ENCODE assay signal across 27 mouse cellular contexts in the genomic region with DNA sequence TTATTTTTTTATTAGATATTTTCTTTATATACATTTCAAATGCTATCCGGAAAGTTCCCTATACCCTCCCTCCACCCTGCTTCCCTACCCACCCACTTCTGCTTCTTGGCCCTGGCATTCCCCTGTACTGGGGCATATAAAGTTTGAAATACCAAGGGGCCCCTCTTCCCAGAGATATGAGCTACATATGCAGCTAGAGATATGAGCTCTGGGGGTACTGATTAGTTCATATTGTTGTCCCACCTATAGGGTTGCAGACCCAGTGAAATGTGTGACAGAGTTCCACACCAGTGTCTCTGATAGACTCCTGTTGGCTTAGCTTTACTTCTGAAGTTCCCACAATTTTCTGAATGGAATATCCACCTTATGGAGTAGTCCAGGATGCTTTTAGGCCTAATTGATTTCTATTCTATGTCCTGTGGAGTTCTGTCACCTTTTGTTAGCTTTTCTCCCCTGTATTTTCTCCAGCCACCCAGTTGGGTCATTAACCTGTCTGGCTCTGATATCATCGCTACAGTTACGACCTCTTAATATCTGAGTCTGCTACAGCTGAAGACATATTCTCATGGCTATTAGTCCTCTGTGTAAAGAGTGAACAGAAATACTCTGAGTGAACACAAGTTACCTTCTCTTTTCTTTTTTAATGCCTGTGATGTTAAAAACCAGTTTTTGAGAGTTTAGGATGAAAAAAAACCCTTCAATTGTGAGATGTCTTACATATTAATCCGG. TPM values are rescaled to one million over a fixed set of nuclear protein-coding genes. Genes with fewer than 3 reads are reported as not detected.
DNase-seq lines count a peak whose midpoint lies in the region; ATAC-seq and TF ChIP-seq lines count a peak whose summit lies in the region.
"Had no signal": no experiment of that assay in that cellular context is flagged by ENCODE, and none has a peak within 500 bp of the region (broad histone marks: within the 10 kb centered on the region; RNA-seq: fewer than 3 reads in every experiment).

No protein-coding gene starts in this region.

- no peak overlapping the region for H3K9ac ChIP-seq in liver, embryonic 13.5 days
- H3K9ac ChIP-seq in liver, embryonic 16.5 days (ENCODE audit: low read depth, low read length) = no peak overlapping the region
- H3K9ac ChIP-seq: embryonic facial prominence, embryonic 12.5 days; embryonic facial prominence, embryonic 15.5 days; forebrain, postnatal 0 days; hindbrain, embryonic 13.5 days had no signal

- H3K27ac ChIP-seq in liver, embryonic 13.5 days = peak overlapping the region; percentile 53
- H3K27ac ChIP-seq in liver, embryonic 16.5 days (ENCODE audit: low read length) = 0 out of 2 replicates have a peak overlapping the region, but pooled peaks have one; percentile 43
- H3K27ac ChIP-seq in left cerebral cortex, adult 2 months = no peak overlapping the region
- H3K27ac ChIP-seq in hindbrain, embryonic 10.5 days = no peak overlapping the region
- H3K27ac ChIP-seq: embryonic facial prominence, embryonic 12.5 days; embryonic facial prominence, embryonic 15.5 days; gastrocnemius, adult 2 months; hindbrain, embryonic 13.5 days had no signal

- WGBS in liver, embryonic 13.5 days (ENCODE audit: insufficient replicate concordance) = 47% methylated on average over 4 of the region's 4 CpGs
- WGBS in liver, embryonic 16.5 days (ENCODE audit: insufficient replicate concordance) = 42% methylated on average over 4 of the region's 4 CpGs
- 88% methylated on average over 4 of the region's 4 CpGs for WGBS in hindbrain, embryonic 10.5 days

- no peak for TF ChIP-seq CTCF in left cerebral cortex, adult 2 months (IDR thresholded peaks at IDR 0.05)

- H3K4me3 ChIP-seq in liver, embryonic 13.5 days (replicated peaks) = no peak overlapping the region
- H3K4me3 ChIP-seq in liver, embryonic 16.5 days (ENCODE audit: low read depth, low read length) = no peak overlapping the region
- no peak overlapping the region for H3K4me3 ChIP-seq in left cerebral cortex, adult 2 months
- no peak overlapping the region for H3K4me3 ChIP-seq in hindbrain, embryonic 10.5 days
- H3K4me3 ChIP-seq: embryonic facial prominence, embryonic 12.5 days; embryonic facial prominence, embryonic 15.5 days; gastrocnemius, adult 2 months; hindbrain, embryonic 13.5 days had no signal

- DNase-seq in c-Kit-positive CD71-positive TER-119-positive erythroid progenitor cells, embryonic 14.5 days (ENCODE audit: low spot score) = peak; percentile 40
- DNase-seq in liver, embryonic 13.5 days = peak; percentile 53
- DNase-seq in left cerebral cortex, adult 2 months (ENCODE audit: extremely low spot score in 1 of 2, low spot score in 2 of 2) = no peak
- DNase-seq in hindbrain, embryonic 10.5 days (ENCODE audit: low spot score) = no peak
- DNase-seq: adrenal gland, adult 8-10 months; adrenal gland, postnatal 25 days; cerebellum, adult 11 months; cerebellum, adult 2 months; cerebellum, adult 9-11 months; cerebellum, postnatal 25 days; forebrain, postnatal 0 days; gastrocnemius, adult 2 months; gastrocnemius, postnatal 14 days; heart, adult 11 months had no signal

- no peaks in the 10 kb centered on the region for H3K27me3 ChIP-seq in liver, embryonic 13.5 days
- no peaks in the 10 kb centered on the region for H3K27me3 ChIP-seq in liver, embryonic 16.5 days (ENCODE audit: control insufficient read depth, insufficient read depth, low read depth, low read length)
- no peaks in the 10 kb centered on the region for H3K27me3 ChIP-seq in hindbrain, embryonic 10.5 days (ENCODE audit: insufficient read depth, poor library complexity, severe bottlenecking)
- H3K27me3 ChIP-seq: embryonic facial prominence, embryonic 12.5 days; embryonic facial prominence, embryonic 15.5 days; hindbrain, embryonic 13.5 days had no signal

- intact Hi-C loops in left cerebral cortex, adult 2 months (cut with DNase I) = no loop called here

- H3K4me1 ChIP-seq in liver, embryonic 13.5 days (replicated peaks) = peaks cover 32% of the 10 kb centered on the region
- no peaks in the 10 kb centered on the region for H3K4me1 ChIP-seq in liver, embryonic 16.5 days (ENCODE audit: control insufficient read depth, low read depth, low read length)
- H3K4me1 ChIP-seq in hindbrain, embryonic 10.5 days (replicated peaks) = no peaks in the 10 kb centered on the region
- H3K4me1 ChIP-seq: embryonic facial prominence, embryonic 12.5 days; embryonic facial prominence, embryonic 15.5 days; hindbrain, embryonic 13.5 days had no signal

- H3K9me3 ChIP-seq in liver, embryonic 13.5 days (replicated peaks) = no peaks in the 10 kb centered on the region
- H3K9me3 ChIP-seq in liver, embryonic 16.5 days (replicated peaks; ENCODE audit: control insufficient read depth, low read length) = no peaks in the 10 kb centered on the region
- no peaks in the 10 kb centered on the region for H3K9me3 ChIP-seq in hindbrain, embryonic 10.5 days
- H3K9me3 ChIP-seq: embryonic facial prominence, embryonic 12.5 days; embryonic facial prominence, embryonic 15.5 days; hindbrain, embryonic 13.5 days had no signal

- peak overlapping the region; percentile 34 for H3K4me2 ChIP-seq in liver, embryonic 13.5 days
- H3K4me2 ChIP-seq in liver, embryonic 16.5 days (ENCODE audit: low read depth, low read length) = 0 out of 2 replicates have a peak overlapping the region, but pooled peaks have one; percentile 4
- H3K4me2 ChIP-seq: embryonic facial prominence, embryonic 12.5 days; embryonic facial prominence, embryonic 15.5 days; heart, embryonic 11.5 days; hindbrain, embryonic 13.5 days had no signal

- H3K36me3 ChIP-seq in liver, embryonic 13.5 days = no peaks in the 10 kb centered on the region
- H3K36me3 ChIP-seq in liver, embryonic 16.5 days (ENCODE audit: control insufficient read depth, insufficient read depth) = no peaks in the 10 kb centered on the region
- no peaks in the 10 kb centered on the region for H3K36me3 ChIP-seq in hindbrain, embryonic 10.5 days
- H3K36me3 ChIP-seq: embryonic facial prominence, embryonic 12.5 days; embryonic facial prominence, embryonic 15.5 days; hindbrain, embryonic 13.5 days had no signal

- peak; percentile 95 for ATAC-seq in liver, embryonic 13.5 days (ENCODE audit: low read depth)
- peak; percentile 87 for ATAC-seq in liver, embryonic 16.5 days (ENCODE audit: low read depth)
- ATAC-seq in activated CD4-positive, CD25-positive, alpha-beta regulatory T cell, adult 4 months = no peak
- ATAC-seq: CD4-positive, CD25-positive, alpha-beta regulatory T cell, adult 4 months; forebrain, embryonic 14.5 days; forebrain, postnatal 0 days; hindbrain, embryonic 16.5 days had no signal

RNA-seq across cellular contexts. Expression of gene Rxfp1, which starts 16.8 kb away (rescaled TPM):
- polyA plus RNA-seq in liver, embryonic 13.5 days (2015; fragmentation: Nextera tagmentation; extraction: Ambion mirVana) = not detected in 2 replicates
- not detected in 2 replicates for polyA plus RNA-seq in liver, embryonic 16.5 days (2015; fragmentation: Nextera tagmentation; extraction: Ambion mirVana)
- total RNA-seq in left cerebral cortex, adult 2 months (2021) = 10 to 100 TPM; 14.4 to 14.5 TPM
- not detected in 2 replicates for polyA plus RNA-seq in hindbrain, embryonic 10.5 days (2016; fragmentation: Nextera tagmentation; extraction: Ambion mirVana)
- not detected for polyA plus RNA-seq in activated CD4-positive, CD25-positive, alpha-beta regulatory T cell, adult 4 months (2017; shearing (Covaris generic))
- total RNA-seq: common myeloid progenitor, adult 5-6 weeks; gastrocnemius, adult 2 months; gastrocnemius, postnatal 14 days; hematopoietic stem cell, adult 5-6 weeks; MEL had no signal
- polyA plus RNA-seq: C2C12; CD4-positive, CD25-positive, alpha-beta regulatory T cell, adult 4 months had no signal

Comparison
In these comparisons a context has a peak if more than half of its experiments do, and no peak if none do; other contexts are left out.
1. DNase-seq: peak in c-Kit-positive CD71-positive TER-119-positive erythroid progenitor cells, embryonic 14.5 days (single experiment) and liver, embryonic 13.5 days (single experiment); none in left cerebral cortex, adult 2 months (0 of 2) and hindbrain, embryonic 10.5 days (single experiment).
2. H3K27ac ChIP-seq: peak in liver, embryonic 13.5 days (single experiment) and liver, embryonic 16.5 days (single experiment); none in left cerebral cortex, adult 2 months (single experiment) and hindbrain, embryonic 10.5 days (single experiment).